Mouse (Mus musculus): ENCODE measurements around the gene Fstl3. TPM values are rescaled to one million over a fixed set of nuclear protein-coding genes. Genes with fewer than 3 reads are reported as not detected.
"Not testable (repeated sequence)": the region's sequence is repeated elsewhere in the genome, so short reads cannot be mapped to it uniquely, and the experiment has no call there.

The Fstl3 gene
- polyA plus RNA-seq, 1 experiment = 1.1 TPM

- H3K4me1 ChIP-seq (ENCODE audit: control insufficient read depth, insufficient read depth, low read length) = peaks cover 12% of the 10 kb centered on the region
- TF ChIP-seq CTCF (IDR thresholded peaks at IDR 0.05; ENCODE audit: low read depth, low read length) (no peak), POLR2A (IDR thresholded peaks at IDR 0.05; ENCODE audit: borderline replicate concordance, low read depth, low read length) (no peak)
- no peak overlapping the region for H3K4me3 ChIP-seq (ENCODE audit: insufficient read depth, low read length)
- H3K27ac ChIP-seq (ENCODE audit: insufficient read depth, low read depth, low read length) = no peak overlapping the region
These were observed 33.9 kb upstream of the Fstl3 start for GRCm38 (mm10) chr10:79743161-79743560.

- TF ChIP-seq CTCF (IDR thresholded peaks at IDR 0.05; ENCODE audit: low read depth, low read length) = no peak
- TF ChIP-seq POLR2A (IDR thresholded peaks at IDR 0.05; ENCODE audit: borderline replicate concordance, low read depth, low read length) = no peak
- no peak overlapping the region for H3K27ac ChIP-seq (ENCODE audit: insufficient read depth, low read depth, low read length)
- no peak overlapping the region for H3K4me3 ChIP-seq (ENCODE audit: insufficient read depth, low read length)
- H3K4me1 ChIP-seq (ENCODE audit: control insufficient read depth, insufficient read depth, low read length) = peaks cover 12% of the 10 kb centered on the region
These were observed 33.3 kb upstream of the Fstl3 start for GRCm38 (mm10) chr10:79743650-79744365.

- peaks cover 12% of the 10 kb centered on the region for H3K4me1 ChIP-seq (ENCODE audit: control insufficient read depth, insufficient read depth, low read length)
- H3K27ac ChIP-seq (ENCODE audit: insufficient read depth, low read depth, low read length) = no peak overlapping the region
- no peak for TF ChIP-seq CTCF (IDR thresholded peaks at IDR 0.05; ENCODE audit: low read depth, low read length)
- TF ChIP-seq POLR2A (IDR thresholded peaks at IDR 0.05; ENCODE audit: borderline replicate concordance, low read depth, low read length) = no peak
- peak overlapping the region; percentile 90 for H3K4me3 ChIP-seq (ENCODE audit: insufficient read depth, low read length)
These were observed 31.7 kb upstream of the Fstl3 start for GRCm38 (mm10) chr10:79745411-79745810.

- peaks cover 12% of the 10 kb centered on the region for H3K4me1 ChIP-seq (ENCODE audit: control insufficient read depth, insufficient read depth, low read length)
- peak within 1 kb of the TSS; percentile 90 for H3K4me3 ChIP-seq (ENCODE audit: insufficient read depth, low read length)
- peak; percentile 16; the same call in 1 of the 2 replicates for TF ChIP-seq POLR2A (IDR thresholded peaks at IDR 0.05; ENCODE audit: borderline replicate concordance, low read depth, low read length)
- no peak for TF ChIP-seq CTCF (IDR thresholded peaks at IDR 0.05; ENCODE audit: low read depth, low read length)
- peak within 1 kb of the TSS; percentile 33 for H3K27ac ChIP-seq (ENCODE audit: insufficient read depth, low read depth, low read length)
These were observed 30.9 kb upstream of the Fstl3 start, which contains the start of gene Polrmt for GRCm38 (mm10) chr10:79745898-79746773. TSS of gene Polrmt (minus strand) at chr10:79746581.

- TF ChIP-seq POLR2A (IDR thresholded peaks at IDR 0.05; ENCODE audit: borderline replicate concordance, low read depth, low read length) = no peak
- Histone ChIP-seq H3K27ac (ENCODE audit: insufficient read depth, low read depth, low read length) (no peak overlapping the region), H3K4me1 (ENCODE audit: control insufficient read depth, insufficient read depth, low read length) (peaks cover 12% of the 10 kb centered on the region), H3K4me3 (ENCODE audit: insufficient read depth, low read length) (peak overlapping the region; percentile 28)
These were observed 30.3 kb upstream of the Fstl3 start for GRCm38 (mm10) chr10:79746774-79747151.

- peaks cover 12% of the 10 kb centered on the region for H3K4me1 ChIP-seq (ENCODE audit: control insufficient read depth, insufficient read depth, low read length)
- H3K4me3 ChIP-seq (ENCODE audit: insufficient read depth, low read length) = no peak overlapping the region
- TF ChIP-seq POLR2A (IDR thresholded peaks at IDR 0.05; ENCODE audit: borderline replicate concordance, low read depth, low read length) (no peak), CTCF (IDR thresholded peaks at IDR 0.05; ENCODE audit: low read depth, low read length) (no peak)
- H3K27ac ChIP-seq (ENCODE audit: insufficient read depth, low read depth, low read length) = no peak overlapping the region
These were observed 28.6 kb upstream of the Fstl3 start for GRCm38 (mm10) chr10:79748496-79748895.

- Histone ChIP-seq H3K4me3 (ENCODE audit: insufficient read depth, low read length) (no peak within 1 kb of the TSS), H3K27ac (ENCODE audit: insufficient read depth, low read depth, low read length) (no peak within 1 kb of the TSS), H3K4me1 (ENCODE audit: control insufficient read depth, insufficient read depth, low read length) (no peaks in the 10 kb centered on the region)
- TF ChIP-seq POLR2A (IDR thresholded peaks at IDR 0.05; ENCODE audit: borderline replicate concordance, low read depth, low read length) (no peak), CTCF (IDR thresholded peaks at IDR 0.05; ENCODE audit: low read depth, low read length) (no peak)
These were observed 22.1 kb upstream of the Fstl3 start, which contains the start of gene Fgf22 for GRCm38 (mm10) chr10:79754856-79755516. TSS of gene Fgf22 (plus strand) at chr10:79755076.

- H3K27ac ChIP-seq (ENCODE audit: insufficient read depth, low read depth, low read length) = no peak overlapping the region
- no peak for TF ChIP-seq CTCF (IDR thresholded peaks at IDR 0.05; ENCODE audit: low read depth, low read length)
- no peak for TF ChIP-seq POLR2A (IDR thresholded peaks at IDR 0.05; ENCODE audit: borderline replicate concordance, low read depth, low read length)
- H3K4me1 ChIP-seq (ENCODE audit: control insufficient read depth, insufficient read depth, low read length) = no peaks in the 10 kb centered on the region
- H3K4me3 ChIP-seq (ENCODE audit: insufficient read depth, low read length) = no peak overlapping the region
These were observed 21.2 kb upstream of the Fstl3 start for GRCm38 (mm10) chr10:79755854-79756253.

GRCm38 (mm10) chr10:79756660-79757059 lies 20.4 kb upstream of the Fstl3 start:
- Histone ChIP-seq H3K4me1 (ENCODE audit: control insufficient read depth, insufficient read depth, low read length) (no peaks in the 10 kb centered on the region), H3K27ac (ENCODE audit: insufficient read depth, low read depth, low read length) (no peak overlapping the region), H3K4me3 (ENCODE audit: insufficient read depth, low read length) (no peak overlapping the region)
- TF ChIP-seq CTCF (IDR thresholded peaks at IDR 0.05; ENCODE audit: low read depth, low read length) (no peak), POLR2A (IDR thresholded peaks at IDR 0.05; ENCODE audit: borderline replicate concordance, low read depth, low read length) (no peak)

GRCm38 (mm10) chr10:79759675-79760074 lies 17.4 kb upstream of the Fstl3 start:
- H3K4me1 ChIP-seq (ENCODE audit: control insufficient read depth, insufficient read depth, low read length) = peaks cover 18% of the 10 kb centered on the region
- not testable (repeated sequence) for H3K4me3 ChIP-seq (ENCODE audit: insufficient read depth, low read length); H3K27ac ChIP-seq (ENCODE audit: insufficient read depth, low read depth, low read length)
